Mouse (Mus musculus) embryo, embryonic 10.5 days (tissue): ENCODE measurements at regions not wholly inside any gene's neighbourhood (a gene's known extent, or its start where the extent isn't known, plus 50 kb on each side); places are given as distances from the start of the nearest gene placed in this dataset.
A peak's percentile ranks its signal among the peaks of the same experiment; 100 is the strongest.

Source experiments
- DNase-seq: peaks from one replicate; pipeline ENCODE4 v3.0.0-alpha.2; 2015; ENCODE audit warnings: low spot score

DNA sequence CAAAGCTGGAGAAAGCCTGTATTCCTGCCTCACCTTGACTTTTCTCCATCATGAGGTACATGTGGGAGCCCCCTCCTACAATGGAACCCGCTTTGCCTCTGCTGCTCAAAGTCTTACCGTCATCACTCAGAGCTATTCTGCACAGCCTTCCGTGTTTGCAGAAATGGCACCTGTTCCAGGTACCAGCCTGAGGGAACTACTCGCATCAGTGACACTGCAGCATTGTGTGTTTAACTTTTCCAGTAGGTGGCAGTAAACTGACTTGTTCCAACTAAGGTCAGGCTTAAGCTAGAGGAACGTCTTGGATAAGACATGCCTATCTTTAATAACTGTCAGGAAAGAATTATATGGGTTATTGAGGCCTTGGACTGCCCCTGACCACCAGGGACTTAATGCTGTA, 71.4 kb downstream of the Fam173b start:
- DNase-seq: peak; percentile 40

DNA sequence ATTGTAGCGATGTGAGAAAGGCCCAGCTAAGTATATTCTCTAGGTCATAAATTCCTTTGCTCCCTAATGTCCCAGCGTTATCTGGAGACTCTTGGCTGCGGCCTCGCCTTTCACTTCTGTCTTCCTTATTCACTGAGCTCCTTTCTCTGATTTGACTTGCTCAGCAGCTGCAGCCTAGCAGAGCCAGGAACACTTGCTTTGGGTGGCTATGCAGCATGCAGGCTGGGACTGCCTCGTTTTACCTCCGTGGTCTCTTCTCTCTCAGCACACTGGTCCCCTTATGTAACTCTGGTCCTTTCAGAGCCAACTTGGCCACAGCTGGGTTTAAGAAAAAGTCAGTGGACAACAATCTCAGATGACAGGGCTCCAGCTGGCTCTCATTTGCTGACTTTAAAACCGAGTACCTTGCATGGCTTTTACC, 75.1 kb downstream of the Fam173b start:
- DNase-seq: peak; percentile 10

DNA sequence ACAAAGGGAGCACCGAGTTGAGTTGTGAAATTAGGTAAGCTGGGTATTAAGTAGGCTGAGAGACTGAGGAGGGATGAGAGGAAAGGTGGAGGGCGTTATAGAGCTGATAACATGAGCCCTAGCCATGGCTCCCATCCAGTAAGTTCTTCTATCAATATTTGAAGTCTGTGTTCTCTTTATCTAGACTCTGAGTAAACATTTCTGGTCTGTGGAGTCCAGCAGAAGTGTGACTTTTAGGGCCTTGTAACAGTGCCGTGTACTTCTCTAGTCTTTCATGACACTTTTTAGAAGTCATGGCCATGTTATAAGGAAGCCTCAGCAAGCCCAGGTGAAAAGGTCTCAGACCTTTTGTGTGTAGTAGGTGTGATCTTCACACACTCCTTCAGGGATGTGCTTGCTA, 91.5 kb downstream of the Fam173b start:
- no peak for DNase-seq

DNA sequence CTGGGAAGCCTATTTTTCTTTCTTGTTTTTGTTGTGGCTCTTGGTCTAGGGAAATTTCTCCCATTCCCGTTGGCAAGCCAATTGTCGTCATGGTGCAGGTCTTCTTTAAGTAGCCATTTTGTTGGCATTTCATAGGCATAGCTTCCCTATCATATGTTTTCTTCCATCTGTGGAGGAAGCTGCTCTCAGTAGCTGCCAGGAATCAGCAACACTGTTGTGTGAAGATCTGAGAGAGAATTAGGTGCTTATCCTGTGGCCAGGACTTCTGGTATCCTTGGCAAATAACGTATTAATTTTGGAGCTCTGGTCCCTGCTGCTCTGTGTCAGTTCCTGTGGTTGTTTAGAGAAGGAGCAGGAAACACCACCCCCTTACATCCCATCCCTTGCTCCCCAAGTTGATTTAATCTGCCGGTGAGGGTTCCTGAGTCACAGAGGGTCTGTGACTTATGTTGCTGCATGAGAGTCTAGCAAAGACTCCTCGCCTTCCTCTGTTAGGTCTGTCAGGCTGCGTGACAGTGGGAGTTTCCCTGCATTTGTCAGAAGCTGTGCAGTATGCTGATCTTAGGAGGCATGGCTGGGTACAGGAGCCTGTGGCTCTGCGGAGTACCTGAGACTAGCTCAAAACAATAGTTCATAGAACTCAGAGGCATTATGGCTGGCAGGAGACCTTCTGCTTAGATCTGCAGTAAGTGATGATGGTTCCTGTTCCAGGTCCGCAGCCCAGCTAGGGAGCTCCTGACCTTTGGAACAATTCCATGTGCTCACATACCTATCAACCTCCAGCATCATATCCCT, 93.4 kb downstream of the Fam173b start:
- no peak for DNase-seq

DNA sequence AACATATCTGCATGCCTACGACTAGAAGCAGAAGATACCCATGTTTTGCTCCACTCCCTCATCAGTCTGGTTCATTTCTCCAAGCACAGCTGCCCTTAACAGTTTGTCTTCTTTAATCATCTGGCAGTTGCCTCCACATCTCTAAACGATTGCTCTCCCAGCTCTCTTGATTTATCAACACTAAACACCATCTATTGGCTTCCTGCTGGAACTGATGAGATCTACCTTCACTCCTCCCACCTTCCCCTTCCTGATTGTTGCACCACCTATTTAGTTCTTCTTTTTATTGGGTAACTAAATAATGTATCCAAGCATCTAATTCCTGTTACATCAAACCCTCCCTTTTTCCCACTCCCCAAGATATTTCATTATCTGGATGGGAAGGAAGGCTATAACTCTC, 101.7 kb downstream of the Fam173b start:
- no peak for DNase-seq

DNA sequence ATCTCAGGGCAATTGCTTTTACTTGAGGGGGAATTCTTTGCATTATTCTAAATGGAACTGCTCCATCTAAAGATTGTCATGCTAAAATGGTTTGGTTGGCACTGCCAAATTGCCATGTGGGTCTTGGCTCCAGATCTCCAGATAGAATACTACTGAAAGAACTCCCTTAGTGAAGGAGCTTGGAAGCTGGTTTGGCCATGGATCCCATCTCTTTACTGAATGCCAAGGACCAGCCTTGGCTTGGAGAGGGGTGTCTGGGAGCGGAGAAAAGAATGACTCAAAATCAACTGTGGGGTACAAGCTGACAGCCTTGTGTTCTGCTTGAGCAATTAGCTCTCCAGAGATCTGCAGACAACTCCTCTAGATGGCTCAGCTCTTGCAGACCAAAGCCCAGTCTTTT, 105.8 kb downstream of the Fam173b start:
- DNase-seq: no peak

DNA sequence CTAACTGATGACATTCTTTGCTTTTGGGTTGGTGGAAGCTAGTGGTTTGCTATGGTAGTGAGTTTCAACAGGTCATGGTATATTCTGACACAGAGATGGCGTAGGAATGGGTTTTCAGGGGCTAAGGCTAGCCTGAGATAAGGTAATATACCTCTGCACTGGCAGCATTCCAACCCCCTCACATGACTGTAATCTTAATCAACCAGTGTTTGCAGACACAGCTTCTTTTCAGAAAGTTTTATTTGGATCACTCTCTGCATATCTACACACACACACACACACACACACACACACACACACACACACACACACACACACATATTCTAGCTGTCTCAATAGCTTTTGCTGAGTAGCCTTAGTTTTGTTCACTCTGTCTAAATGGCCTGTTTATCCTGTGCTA, 119.4 kb downstream of the Fam173b start:
- DNase-seq: no peak

DNA sequence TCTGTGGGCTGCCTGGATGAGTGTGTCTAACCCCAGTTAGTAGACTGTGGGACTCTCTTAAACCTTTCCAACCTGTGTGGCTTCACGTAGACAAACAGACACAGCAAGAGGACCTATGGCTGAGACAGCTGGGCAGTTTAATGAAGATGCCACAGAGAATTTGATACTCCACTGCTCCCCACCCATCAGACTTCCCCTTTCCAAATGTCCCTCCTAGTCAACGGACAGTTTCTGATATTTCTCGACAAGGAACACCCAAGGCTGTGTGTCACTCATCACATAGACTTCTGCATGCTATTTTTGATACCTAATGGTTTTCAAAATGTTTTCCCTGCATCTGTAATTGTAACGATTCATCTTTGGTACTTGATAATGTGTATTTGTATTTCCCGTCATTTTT, 120.8 kb downstream of the Fam173b start:
- DNase-seq: no peak

DNA sequence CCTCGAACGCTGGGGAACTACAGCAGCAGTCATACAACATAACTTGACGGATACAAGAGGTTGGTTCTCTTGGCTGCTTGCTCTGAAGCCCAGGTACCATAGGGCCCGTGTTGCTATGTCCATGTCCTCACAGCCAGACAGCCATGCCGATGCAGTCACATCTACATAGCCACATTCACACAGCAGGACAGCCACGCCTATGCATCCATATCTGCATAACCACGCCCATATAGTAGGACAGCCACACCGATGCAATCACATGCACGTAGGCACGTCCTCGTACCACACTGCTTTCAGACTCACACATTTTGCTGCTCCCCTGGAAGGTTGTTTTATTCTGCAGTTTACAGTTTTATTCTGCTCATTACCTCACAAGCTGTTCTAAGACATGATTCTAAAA, 122.6 kb downstream of the Fam173b start:
- DNase-seq: no peak

DNA sequence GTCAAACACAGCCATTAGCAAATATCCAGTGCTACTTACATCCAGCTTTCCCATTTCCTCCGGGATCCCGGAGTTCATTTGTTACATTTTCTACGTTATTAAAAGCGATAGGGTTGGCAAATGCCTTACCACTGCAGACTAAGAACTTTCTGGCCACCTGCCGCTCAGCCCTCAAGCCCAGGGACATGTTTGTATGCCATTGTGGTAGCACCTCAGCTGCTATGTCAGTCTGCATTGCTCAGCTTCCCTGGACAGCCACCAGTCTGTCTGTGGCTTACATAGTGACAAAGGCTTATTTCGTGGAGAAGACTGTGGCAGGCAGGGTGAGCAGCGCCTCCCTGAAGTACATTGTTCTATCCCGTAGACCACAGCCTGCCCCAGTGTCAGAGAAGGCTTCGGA, 127.5 kb downstream of the Fam173b start:
- DNase-seq: no peak

DNA sequence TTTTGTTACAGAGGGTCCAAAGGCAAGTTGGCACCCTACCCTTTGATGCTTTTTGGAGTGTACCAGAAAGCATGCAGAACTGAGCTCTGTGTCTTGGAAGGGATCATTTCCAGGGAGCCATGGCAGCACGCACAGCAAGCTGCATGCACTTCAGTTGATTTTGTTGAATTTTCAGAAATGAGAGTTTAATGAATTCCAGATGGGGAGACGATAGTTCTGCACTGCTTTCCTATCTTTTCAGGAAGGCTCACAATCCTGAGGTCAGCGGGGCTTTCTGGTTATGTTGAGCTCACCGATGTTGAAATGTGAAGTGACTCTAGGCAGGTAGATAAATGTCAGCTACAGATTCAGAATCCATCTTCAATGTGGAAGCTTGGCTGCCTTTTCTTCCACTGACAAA, 140.0 kb downstream of the Fam173b start:
- DNase-seq: peak; percentile 56

DNA sequence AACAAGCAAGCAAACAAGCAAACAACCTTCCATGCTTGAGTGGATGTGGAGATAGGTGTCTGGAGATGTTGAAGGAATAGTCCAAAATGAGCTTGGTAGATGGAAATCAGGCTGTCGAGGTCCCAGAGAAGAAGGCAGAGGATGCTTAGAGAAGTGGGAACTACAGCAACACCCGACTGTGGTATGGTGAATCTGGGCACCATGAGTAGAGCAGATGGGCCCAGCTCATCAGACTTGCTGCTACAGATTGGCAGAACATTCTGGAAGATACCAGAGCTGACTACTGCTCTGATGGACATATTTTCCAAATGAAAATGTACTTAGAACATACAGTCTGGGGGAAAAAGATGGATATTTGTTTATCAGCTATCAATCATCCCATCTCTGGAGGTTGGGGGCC, 142.9 kb downstream of the Fam173b start:
- no peak for DNase-seq

DNA sequence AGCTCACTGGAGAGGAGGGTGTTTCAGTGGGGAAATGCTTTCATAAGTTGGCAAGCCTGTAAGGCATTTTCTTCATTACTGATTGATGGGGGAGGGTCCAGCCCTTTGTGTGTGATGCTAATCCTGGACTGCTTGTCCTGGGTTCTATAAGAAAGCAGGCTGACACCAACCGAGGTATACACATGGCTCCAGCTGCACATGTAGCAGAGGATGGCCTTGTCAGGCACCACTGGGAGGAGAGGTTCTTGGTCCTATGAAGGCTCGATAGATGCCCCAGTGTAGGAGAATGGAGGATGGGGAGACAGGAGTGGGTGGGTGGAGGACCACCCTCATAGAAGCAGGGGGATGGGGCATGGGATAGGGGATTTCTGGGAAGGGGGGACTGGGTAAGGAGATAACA, 151.0 kb downstream of the Fam173b start:
- no peak for DNase-seq

DNA sequence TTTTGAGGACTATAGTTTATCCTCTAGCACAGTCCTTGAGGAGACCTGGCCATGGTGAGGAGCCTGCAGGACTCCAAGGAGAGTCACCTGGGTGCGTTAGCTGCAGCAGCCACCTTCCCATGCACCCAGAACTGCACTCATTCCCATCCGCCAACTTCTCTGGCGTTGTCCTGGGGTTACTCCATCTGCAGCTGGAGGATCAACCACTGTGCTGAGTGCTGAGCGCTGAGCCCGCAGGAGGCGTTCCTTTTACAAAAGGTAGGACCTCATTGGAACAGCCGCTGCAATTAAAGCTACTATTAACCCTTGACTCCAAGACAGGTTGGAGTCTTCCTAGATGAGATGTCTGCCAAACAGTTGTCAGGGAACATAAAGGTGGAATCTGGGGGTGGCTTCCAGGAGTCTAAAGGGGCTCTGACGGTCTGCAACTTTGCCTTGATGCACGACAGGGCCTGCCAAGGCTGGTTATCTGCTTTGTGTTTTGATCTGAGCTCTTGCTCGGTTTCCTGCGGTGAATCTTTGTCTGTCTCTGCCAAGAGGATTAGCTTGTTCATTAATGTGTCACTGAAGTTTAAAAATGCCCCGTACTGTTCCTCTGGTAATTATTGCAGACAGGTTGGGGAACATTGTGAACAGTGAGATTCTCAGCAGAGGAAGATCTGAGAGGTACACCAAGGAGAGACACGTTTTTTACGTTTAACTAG, 152.1 kb downstream of the Fam173b start:
- peak; percentile 45 for DNase-seq

DNA sequence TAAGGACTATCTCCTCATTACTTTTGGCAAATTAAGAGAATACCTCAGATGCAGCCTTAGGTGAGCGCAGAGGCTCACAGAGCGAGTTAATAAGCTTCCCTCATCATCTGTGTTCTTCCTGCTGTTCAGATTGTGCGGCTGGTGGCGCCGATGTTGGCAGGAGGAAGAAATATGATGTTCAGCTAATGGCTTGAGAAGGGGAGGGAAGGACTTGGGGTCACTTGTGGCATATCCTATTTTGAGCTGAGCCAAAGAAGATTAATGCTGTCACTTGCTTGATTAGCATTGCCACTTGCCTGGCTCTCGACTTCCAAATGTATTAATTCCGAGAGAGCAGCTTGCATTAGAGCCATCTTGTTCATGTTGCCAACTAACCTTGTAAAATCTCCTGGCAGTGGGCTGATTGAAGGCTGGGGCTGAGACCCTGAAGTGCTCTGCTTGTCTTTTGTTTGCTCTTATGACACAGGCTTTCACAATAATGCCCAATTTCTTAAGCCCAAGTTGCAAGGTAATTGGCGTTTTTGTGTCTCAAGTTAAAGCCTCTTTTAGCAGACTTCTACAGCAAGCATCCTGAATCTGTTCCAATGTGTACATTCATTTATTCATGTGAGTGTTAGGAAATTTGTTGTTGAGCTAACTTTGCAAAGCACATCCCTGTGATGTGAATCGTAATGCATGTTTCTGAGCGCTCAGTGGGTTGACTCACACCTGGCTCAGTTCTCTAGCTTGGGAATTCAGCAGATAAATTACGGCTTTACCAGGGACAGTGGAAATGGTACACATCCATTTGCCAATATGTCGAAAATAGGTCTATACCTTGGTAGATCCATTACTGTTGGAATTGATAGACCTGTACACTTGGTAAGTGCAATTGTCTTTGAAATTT, 167.6 kb downstream of the Fam173b start:
- no peak for DNase-seq

DNA sequence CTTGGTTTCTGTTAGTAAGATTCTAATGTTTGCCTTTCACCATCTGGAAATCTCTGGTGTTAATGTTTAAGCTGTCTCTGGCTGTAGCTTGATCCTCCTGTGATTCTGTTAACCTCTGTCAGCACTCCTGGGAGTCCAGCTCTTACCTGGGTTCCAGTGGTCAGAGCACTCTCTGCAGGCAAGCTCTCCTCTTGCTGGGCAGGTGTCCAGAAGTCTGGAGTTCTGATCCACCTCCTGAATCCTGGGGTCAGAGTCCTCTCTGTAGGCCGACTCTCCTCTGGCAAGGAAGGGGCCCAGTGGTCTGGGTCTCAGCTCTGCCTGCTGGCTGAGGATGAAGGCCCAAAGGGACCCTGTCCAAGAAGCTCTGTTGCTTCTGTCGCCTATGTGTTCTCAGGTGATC, 181.4 kb downstream of the Fam173b start:
- DNase-seq: no peak

DNA sequence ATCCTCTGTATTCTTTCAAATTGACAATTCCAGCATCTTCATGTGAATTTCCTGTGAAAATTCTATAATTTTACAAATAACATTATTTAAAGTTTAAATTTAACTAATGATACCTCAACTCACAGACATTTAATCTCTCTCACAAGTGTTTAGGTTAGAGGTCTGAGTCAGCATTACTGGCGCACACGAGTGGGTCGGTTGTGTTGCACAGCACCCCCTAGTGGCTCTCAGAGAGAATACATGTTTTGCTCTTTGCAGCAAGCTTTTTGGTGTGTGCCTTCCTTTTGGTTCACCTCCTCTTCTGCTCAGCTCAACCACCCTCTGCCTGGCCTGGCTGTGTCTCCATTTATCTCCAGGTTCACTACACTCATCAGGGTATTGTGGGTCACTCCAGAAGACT, 183.4 kb downstream of the Fam173b start:
- no peak for DNase-seq

DNA sequence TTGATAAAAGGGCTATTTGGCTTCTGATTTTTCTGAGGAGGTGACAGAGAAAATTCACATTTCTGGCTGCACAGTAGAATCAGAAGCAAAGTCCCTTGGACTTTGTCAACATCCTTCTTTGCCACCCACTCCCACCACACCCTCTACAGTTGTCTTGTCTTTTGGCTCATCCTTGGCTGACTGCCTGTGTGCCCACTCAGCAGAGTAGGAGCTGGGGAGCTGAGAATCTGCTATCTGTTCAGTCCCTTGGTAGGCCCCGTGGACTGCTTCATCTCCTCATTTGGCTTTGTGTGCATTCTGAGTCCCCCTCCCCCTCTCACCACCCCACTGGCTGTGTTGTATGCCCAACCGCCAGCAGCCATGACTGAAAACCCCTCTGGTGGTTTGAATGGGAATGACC, 197.2 kb downstream of the Fam173b start:
- no peak for DNase-seq

DNA sequence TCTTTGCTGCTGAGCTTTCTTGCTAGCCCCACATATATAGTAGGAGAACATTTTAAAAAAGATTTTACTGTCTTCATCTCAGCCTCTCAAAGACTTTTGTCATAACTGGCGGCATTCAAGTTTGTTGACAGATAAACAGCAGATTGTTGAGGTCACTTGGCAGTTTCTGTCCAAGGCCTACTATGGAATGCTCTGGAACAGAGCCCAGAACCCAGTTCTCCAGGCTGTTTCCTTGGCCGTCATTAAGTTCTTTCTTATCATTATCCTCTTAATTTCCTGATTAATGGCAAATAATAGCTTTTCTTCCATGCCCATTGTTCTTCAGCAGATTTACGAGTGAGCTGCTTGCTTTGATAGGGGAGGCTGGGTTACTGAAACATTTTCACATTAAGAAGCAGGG, 203.9 kb downstream of the Fam173b start:
- DNase-seq: no peak

DNA sequence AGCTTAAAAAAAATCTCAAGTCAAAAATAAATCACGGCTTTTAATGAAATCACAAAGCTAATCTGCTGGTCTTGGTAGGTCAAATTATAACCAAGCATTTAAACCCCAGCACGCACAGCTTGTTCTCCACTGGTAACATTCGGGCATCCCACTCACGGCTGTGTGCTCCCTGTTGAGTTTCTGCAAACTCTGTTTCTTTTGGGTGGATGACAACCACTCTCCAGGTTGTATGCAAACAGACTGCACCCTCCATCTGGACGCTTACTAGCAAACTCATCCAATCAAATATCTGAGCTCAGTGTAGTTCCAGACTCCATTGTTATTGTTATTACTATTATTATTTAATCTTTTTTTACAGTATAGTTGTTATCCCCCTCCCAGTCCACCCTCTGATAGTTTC, 213.9 kb downstream of the Fam173b start:
- no peak for DNase-seq

DNA sequence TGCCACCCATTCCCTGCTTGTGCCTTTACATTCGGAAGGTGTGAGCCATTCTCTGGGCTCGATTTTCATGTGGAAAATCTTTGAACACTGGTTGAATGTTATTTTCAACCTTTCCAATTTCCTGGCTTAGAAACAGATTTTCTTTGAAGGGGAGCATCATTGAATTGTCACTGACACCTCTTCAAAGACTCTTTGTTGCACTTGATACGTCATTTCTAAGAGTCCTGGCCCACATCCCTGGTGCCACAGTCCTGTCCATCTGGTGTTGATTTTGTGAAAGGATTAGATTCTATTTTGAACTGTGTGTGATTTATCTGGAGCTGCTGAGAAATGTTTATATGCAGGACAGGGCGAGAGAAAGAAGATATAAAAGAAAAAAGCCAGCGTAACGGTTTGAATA, 217.6 kb downstream of the Fam173b start:
- DNase-seq: peak; percentile 16

DNA sequence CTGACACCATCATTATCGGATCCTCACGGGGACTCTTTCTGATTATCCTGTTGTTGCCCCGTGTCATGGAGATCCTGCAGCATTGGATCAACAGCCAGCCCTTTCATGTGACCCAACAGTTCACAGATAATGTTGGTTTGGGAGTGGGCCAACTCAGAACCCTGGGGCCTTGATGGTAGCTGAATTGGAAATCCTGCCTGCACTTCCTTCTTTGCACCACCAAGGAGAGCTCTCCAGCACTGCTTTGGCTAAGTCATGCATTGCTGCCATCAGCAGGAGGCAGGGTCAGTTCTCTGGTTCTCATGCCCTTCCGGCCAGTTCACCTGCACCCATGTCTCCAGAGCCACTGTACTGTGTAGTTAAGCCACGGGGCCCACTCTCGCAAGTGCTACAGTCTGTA, 225.6 kb downstream of the Fam173b start:
- DNase-seq: no peak

DNA sequence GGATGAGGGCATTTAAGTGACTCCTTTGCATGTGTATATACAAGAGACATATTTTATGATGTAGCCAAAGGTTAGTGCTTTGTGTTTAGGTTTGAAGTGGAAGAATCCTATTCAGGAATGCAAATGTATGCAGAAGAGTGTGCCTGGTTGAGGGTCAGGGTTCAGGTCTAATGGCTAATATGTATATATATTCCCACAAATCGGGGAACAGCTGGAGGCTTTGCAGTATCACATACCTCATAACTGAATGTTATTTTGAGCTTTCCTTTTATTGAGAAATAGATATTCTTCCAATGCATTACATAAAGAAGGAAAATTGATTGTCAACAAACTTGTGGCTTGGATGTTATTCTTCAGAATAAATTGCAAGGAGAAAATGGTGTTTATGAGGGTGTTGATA, 239.9 kb downstream of the Fam173b start:
- DNase-seq: no peak
